In the genomic region with DNA sequence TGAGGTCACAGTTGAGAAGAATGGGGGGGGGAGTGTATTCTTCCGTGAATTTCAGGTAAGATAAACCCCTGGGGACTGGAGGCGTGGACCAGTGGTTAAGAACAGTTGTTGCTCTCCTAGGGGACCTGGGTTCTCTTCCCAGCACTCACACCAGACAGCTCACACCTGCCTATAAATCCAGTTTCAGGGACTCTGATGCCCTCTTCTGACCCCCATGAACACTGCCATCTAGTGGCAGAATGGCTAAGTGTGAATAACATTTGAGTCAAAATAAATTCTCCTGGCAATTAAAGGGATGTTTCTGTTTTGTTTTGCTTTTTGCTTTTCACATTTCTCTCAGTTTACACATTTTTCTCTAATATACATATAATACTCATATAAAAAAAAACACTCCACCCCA, we compare ENCODE assay signal across 11 mouse cellular contexts.
DNase-seq lines count a peak whose midpoint lies in the region; ATAC-seq and TF ChIP-seq lines count a peak whose summit lies in the region.
"Had no signal": no experiment of that assay in that cellular context is flagged by ENCODE, and none has a peak within 500 bp of the region (broad histone marks: within the 10 kb centered on the region; RNA-seq: fewer than 3 reads in every experiment).

No protein-coding gene starts in this region.

- H3K27ac ChIP-seq in hindbrain, embryonic 11.5 days (ENCODE audit: low read depth, low read length): no peak overlapping the region
- H3K27ac ChIP-seq in hindbrain, embryonic 10.5 days: no peak overlapping the region
- no peak overlapping the region for H3K27ac ChIP-seq in midbrain, embryonic 10.5 days (replicated peaks)
- H3K27ac ChIP-seq: forebrain, embryonic 12.5 days had no signal

- H3K36me3 ChIP-seq in hindbrain, embryonic 11.5 days (ENCODE audit: control insufficient read depth, insufficient read depth, low read length): no peaks in the 10 kb centered on the region
- no peaks in the 10 kb centered on the region for H3K36me3 ChIP-seq in hindbrain, embryonic 10.5 days
- H3K36me3 ChIP-seq in midbrain, embryonic 10.5 days: peaks cover 3% of the 10 kb centered on the region; the same call in 1 of the 2 replicates
- H3K36me3 ChIP-seq: forebrain, embryonic 12.5 days had no signal

- H3K9ac ChIP-seq in hindbrain, embryonic 11.5 days (ENCODE audit: low read depth, low read length): no peak overlapping the region
- H3K9ac ChIP-seq: forebrain, embryonic 12.5 days had no signal

- 84% methylated on average over 2 of the region's 2 CpGs for WGBS in hindbrain, embryonic 11.5 days
- 48% methylated on average over 2 of the region's 2 CpGs for WGBS in hindbrain, embryonic 10.5 days
- 62% methylated on average over 2 of the region's 2 CpGs for WGBS in midbrain, embryonic 10.5 days

- TF ChIP-seq CTCF in Patski (IDR thresholded peaks at IDR 0.05): peak; percentile 78

- H3K27me3 ChIP-seq in hindbrain, embryonic 11.5 days (ENCODE audit: control insufficient read depth, insufficient read depth, low read length): no peaks in the 10 kb centered on the region
- no peaks in the 10 kb centered on the region for H3K27me3 ChIP-seq in hindbrain, embryonic 10.5 days (ENCODE audit: insufficient read depth, poor library complexity, severe bottlenecking)
- no peaks in the 10 kb centered on the region for H3K27me3 ChIP-seq in Patski
- 0 out of 2 replicates have a peak, but pooled peaks cover 3% of the 10 kb centered on the region for H3K27me3 ChIP-seq in midbrain, embryonic 10.5 days (ENCODE audit: low read depth, poor library complexity, severe bottlenecking)
- H3K27me3 ChIP-seq: forebrain, embryonic 12.5 days had no signal

- peaks cover 3% of the 10 kb centered on the region; the same call in 1 of the 2 replicates for H3K4me1 ChIP-seq in hindbrain, embryonic 11.5 days (replicated peaks; ENCODE audit: control insufficient read depth, insufficient read depth, low read length)
- H3K4me1 ChIP-seq in hindbrain, embryonic 10.5 days (replicated peaks): peaks cover 19% of the 10 kb centered on the region
- peaks cover 32% of the 10 kb centered on the region for H3K4me1 ChIP-seq in midbrain, embryonic 10.5 days

- no peak overlapping the region for H3K4me2 ChIP-seq in hindbrain, embryonic 11.5 days (replicated peaks; ENCODE audit: low read depth, low read length)
- H3K4me2 ChIP-seq: forebrain, embryonic 12.5 days had no signal

- in situ Hi-C loops in Patski (cut with MboI; ENCODE audit: low pct_unique_long_range_greater_than_20kb): loop anchor here (5.0 to 10.0 kb wide), 2 partner anchors 156 to 293 kb away; no protein-coding TSS in a partner anchor

- POLR2A ChIA-PET in Patski (lab: Charles Lee): no interaction called here

- H3K9me3 ChIP-seq in hindbrain, embryonic 11.5 days (ENCODE audit: control insufficient read depth, low read length): no peaks in the 10 kb centered on the region
- H3K9me3 ChIP-seq in hindbrain, embryonic 10.5 days: no peaks in the 10 kb centered on the region
- H3K9me3 ChIP-seq in midbrain, embryonic 10.5 days (replicated peaks): no peaks in the 10 kb centered on the region
- H3K9me3 ChIP-seq: forebrain, embryonic 12.5 days had no signal

- ATAC-seq in hindbrain, embryonic 11.5 days (ENCODE audit: low FRiP score): no peak
- no peak for ATAC-seq in Patski
- ATAC-seq in granulocyte monocyte progenitor cell, adult 5-6 weeks (replicated peaks; ENCODE audit: poor library complexity, severe bottlenecking): 0 out of 2 replicates have a peak, but pooled peaks have one; percentile 59
- ATAC-seq: intestine, embryonic 16.5 days had no signal

- peak; percentile 62 for DNase-seq in hindbrain, embryonic 11.5 days (ENCODE audit: low spot score)
- DNase-seq in hindbrain, embryonic 10.5 days (ENCODE audit: low spot score): no peak
- DNase-seq in A20 (ENCODE audit: low read depth, low spot score): peak; percentile 66
- no peak for DNase-seq in Patski (ENCODE audit: low read depth, low spot score)
- no peak for DNase-seq in layer of hippocampus, adult 9-10 months (ENCODE audit: low spot score)
- no peak for DNase-seq in midbrain, embryonic 10.5 days (ENCODE audit: low spot score)
- DNase-seq in gastrocnemius, adult 18-20 months (ENCODE audit: low spot score): no peak
- DNase-seq: adrenal gland, adult 2 months had no signal

- H3K4me3 ChIP-seq in hindbrain, embryonic 11.5 days (ENCODE audit: low read depth, low read length): no peak overlapping the region
- no peak overlapping the region for H3K4me3 ChIP-seq in hindbrain, embryonic 10.5 days
- no peak overlapping the region for H3K4me3 ChIP-seq in midbrain, embryonic 10.5 days
- H3K4me3 ChIP-seq: forebrain, embryonic 12.5 days had no signal

- CTCF ChIA-PET in Patski (lab: Charles Lee): interaction anchor here (1.0 to 4.5 kb wide), 11 partner anchors 9 to 174 kb away, joined by 3 to 58 read pairs (median 7); a partner anchor contains a TSS

Comparison
In these comparisons a context has a peak if more than half of its experiments do, and no peak if none do; other contexts are left out.
1. DNase-seq: peak in hindbrain, embryonic 11.5 days (single experiment) and A20 (single experiment); none in hindbrain, embryonic 10.5 days (single experiment), Patski (single experiment), layer of hippocampus, adult 9-10 months (single experiment), midbrain, embryonic 10.5 days (single experiment) and gastrocnemius, adult 18-20 months (single experiment).